Mouse (Mus musculus) urinary bladder, postnatal 25 days (tissue): Measurements from ENCODE around the gene Dtx3.

ENCODE experiments used
- DNase-seq: peaks from one replicate; pipeline ENCODE4 v3.0.0; 2022; ENCODE audit warnings: low spot score

Gene Dtx3

DNA sequence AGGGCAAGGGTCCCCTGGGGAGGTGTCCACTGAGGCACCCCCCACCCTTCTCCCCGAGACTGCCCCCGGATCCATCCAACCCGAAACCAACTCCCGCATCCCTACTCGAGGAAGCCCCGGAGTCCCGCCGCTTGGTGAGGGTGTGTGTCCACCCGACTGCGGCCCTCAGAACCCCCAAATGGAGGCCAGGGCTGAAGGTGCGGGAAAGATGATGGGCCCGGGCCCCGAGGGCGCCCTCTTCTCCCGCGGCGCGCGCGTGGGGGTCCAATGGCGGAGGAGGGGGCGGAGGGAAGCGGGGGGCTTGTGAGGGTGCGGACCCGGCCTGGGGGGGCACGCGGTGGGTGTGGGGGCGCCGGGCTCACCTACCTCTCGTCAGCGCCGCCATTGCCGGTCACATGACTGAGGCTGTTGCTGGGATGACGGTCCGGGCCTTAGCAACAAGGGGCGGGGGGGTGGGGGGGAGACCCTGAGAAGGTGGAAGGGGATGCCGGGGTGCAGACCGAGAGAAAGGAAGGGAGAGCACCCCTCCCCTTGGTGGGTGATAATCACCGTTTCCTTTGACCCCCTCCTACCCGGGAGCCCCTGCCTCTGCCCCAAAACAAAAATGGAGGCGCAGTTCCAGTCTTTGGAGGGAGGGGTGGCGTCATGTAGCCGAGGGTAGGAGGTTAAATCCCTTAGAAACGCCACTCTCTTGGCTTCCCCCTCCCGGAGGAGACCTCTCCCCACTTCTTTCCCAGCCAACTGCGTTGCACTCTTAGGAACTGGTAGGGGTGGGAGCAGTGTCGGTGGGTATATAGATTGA lies at the start of gene Dtx3:
Gene Dtx3, minus strand, starts transcription at position 401 of the 802 bp plus-strand sequence.
- no peak for DNase-seq

- DNase-seq, result no peak
These were observed 42.8 kb upstream of the Dtx3 start for GRCm38 (mm10) chr10:127238241-127238824.

- DNase-seq, result no peak
These were observed 41.0 kb upstream of the Dtx3 start for GRCm38 (mm10) chr10:127236541-127236940.

- DNase-seq, result no peak
These were observed 37.6 kb upstream of the Dtx3 start for GRCm38 (mm10) chr10:127233141-127233540.

GRCm38 (mm10) chr10:127231741-127232140 lies 36.2 kb upstream of the Dtx3 start:
- DNase-seq, result no peak

DNA sequence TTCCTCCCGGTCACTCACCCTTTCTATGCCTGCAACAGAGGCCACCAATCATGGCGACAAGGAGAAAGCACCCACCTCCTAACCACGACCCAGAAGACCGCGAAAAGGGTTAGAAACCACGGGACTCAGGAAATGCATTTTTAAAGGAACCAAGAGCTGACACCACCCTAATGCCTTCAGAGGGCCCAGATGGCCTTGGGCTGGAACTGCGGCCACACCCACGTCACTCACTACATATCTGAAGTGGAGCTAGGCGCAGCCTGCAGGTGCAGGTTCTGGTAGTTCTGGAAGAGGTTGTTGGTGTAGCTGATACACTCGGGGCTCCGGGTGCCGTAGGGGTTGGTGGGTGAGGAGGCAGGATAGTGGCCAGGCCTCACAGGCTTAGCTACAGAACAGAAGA lies 35.2 kb upstream of the Dtx3 start:
- DNase-seq, result no peak

DNA sequence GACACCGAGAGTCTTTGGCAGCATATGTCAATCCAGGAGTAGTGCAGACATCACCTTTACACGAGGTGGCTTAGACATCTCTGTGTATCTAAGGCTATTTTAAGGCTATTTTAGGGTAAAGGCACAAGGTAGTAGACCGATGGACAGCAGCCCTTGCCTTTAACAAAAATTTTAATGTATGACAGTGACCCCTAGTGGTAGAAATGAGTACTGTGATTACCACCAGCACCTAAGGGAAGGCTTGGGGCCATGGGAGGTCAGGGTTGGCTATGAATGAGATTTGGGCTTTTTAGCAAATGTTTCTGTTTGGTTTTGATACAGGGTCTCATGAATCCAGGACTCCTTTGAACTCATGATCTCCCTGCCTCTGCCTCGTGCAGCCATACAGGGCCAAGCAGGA lies 33.4 kb upstream of the Dtx3 start:
- DNase-seq, result peak; percentile 47

- no peak for DNase-seq
These were observed 31.6 kb upstream of the Dtx3 start for GRCm38 (mm10) chr10:127227163-127227562.

- no peak for DNase-seq
These were observed 30.9 kb upstream of the Dtx3 start for GRCm38 (mm10) chr10:127226318-127226895.

GRCm38 (mm10) chr10:127225732-127226131 lies 30.2 kb upstream of the Dtx3 start:
- DNase-seq, result no peak

- no peak for DNase-seq
These were observed 29.7 kb upstream of the Dtx3 start for GRCm38 (mm10) chr10:127225213-127225612.

DNA sequence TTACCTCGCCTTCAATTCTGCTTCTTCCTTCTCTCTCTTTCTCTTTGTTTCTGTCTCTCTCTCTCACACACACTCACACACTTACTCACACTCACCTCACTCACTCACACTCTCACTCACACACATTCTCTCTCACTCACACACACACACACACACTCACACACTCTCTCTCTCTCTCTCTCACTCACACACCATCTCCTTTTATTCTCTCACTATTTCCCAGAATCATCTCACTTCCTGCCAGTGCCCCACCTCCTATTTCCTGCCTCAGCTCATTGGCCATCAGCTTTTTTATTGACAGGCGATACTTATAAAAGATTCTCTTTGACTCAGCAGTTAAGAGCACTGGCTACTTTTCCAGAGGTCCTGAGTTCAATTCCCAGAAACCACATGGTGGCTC lies 22.8 kb upstream of the Dtx3 start:
- DNase-seq, result no peak

GRCm38 (mm10) chr10:127217177-127217576 lies 21.6 kb upstream of the Dtx3 start:
- no peak for DNase-seq

DNA sequence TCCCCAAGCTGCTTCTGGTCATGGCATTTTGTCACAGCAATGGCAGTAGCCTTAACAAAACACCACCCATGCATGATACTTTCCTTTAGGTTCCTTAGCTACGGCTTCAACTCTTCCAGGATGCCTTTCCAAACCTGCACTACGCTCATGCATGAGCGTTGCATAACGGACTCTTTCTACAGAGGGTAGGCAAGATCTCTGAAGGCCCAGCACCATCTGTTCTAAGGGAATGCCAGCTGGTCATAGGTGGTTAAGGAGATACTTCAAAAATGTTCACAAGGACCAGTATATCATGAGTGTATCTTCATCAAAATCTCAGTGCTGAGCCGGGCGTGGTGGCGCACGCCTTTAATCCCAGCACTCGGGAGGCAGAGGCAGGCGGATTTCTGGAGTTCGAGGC lies 20.9 kb upstream of the Dtx3 start:
- no peak for DNase-seq

- no peak for DNase-seq
These were observed 18.9 kb upstream of the Dtx3 start for GRCm38 (mm10) chr10:127214422-127214803.

DNA sequence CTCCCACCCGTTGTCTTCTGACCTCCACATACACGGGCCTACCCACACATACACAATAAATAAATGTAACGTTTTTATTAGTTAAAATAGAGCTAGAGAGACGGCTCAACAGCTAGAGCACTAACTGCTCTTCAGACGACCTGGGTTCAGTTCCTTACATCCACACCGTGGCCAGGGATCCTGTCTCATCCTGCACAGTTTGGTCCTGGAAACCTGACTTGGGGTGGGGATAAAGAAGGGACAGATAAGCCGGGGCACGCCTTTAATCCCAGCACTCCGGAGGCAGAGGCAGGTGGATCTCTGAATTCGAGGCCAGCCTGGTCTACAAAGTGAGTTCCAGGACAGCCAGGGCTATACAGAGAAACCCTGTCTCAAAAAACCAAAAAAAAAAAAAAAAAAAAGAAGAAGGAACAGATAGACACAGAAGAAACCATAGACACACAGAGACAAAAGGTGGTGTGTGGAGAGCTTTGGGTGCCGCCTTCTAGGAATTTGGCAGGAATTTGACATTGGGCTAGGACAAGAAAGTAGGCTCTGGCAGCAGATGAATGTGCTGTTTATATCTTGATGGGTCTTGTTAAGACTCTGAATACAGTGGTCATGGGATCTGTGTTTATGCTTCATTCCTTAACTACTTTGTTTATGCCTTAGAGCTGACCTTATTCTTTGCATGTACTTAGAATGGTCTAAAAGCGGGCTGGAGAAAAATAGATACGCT lies 18.3 kb upstream of the Dtx3 start:
- DNase-seq, result no peak

- no peak for DNase-seq
These were observed 17.7 kb upstream of the Dtx3 start for GRCm38 (mm10) chr10:127213272-127213671.

DNA sequence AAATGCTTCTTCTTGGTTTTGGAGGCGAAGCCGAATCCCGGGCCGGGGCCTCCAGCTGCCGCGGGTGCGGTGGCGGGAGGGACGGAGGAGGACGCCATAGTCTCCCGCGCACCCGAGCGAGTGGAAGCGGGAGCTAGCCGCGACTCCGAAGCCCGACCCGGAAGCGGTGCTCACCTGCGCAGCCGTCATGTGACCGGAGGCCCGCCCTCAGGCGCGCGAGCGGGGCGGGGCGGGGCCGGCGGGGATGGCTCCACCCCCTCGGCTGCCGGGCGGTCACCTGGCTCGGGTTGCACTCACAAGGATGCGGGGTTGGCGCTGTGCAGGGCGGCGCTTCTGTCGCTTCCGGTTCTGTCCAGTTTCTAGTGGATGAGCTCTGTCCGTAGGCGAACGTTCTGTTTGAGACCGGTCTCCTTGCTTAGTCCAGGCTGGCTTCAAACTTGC lies 15.9 kb upstream of the Dtx3 start, which contains the start of gene Pip4k2c:
Gene Pip4k2c, minus strand, starts transcription at position 172 of the 441 bp plus-strand sequence.
- peak; percentile 90 for DNase-seq

GRCm38 (mm10) chr10:127210961-127211405 lies 15.5 kb upstream of the Dtx3 start:
- no peak for DNase-seq

DNA sequence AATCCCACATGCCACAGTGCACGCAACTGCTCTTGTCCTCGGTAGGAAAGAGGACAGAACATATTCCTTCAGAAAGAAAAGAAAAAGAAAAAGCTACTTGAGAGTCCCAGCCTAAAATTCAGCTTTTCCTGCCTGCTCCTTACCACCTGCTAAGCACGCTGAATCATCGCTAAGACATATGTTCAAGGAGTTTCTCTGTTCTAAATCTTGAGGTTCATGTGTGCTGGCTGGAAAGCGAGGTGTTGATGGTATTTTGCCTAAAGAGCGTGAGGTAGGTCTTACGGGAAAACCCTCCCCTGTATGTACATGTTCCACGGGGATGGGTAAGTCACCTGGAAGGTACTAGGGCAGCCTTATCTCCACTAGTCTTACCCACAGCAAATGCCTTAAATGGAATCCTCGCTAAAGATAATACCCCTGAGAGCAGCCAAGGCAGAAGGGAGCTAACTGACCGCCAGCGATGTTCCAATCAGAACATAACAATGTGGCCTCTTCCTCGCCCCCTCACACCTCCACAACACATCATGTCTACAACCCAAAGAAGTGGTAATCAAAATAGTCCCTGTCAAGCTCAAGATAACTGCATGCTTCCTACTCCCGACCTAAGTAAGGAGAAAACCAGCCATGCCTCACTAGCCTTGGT lies 14.5 kb upstream of the Dtx3 start:
- DNase-seq, result no peak

DNA sequence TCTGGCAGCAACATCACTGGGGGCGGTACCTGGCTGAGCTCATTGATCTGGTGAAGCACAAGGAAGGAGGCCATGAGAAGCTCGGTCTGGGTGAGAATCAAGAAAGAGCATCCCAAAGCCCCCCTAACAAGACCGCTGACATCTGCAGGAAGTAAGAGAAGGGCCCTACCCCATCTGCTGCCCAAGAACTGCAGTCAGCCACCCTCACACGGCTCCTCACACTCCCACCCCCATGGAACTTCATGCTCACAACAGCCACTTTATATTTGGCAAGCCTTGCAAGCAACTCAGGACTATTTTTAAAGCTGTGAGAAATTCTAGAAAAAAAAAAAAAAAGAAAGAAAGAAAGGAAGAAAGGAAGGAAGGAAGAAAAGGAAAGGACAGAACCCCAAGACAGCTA lies 13.4 kb upstream of the Dtx3 start:
- no peak for DNase-seq

GRCm38 (mm10) chr10:127205373-127205772 lies 9.8 kb upstream of the Dtx3 start:
- DNase-seq, result no peak
